Comparison of ENCODE assay signal across 31 mouse cellular contexts in genomic region chr16:30081980-30082379, GRCm38 (mm10). TPM values are rescaled to one million over a fixed set of nuclear protein-coding genes. Genes with fewer than 3 reads are reported as not detected.
DNase-seq lines count a peak whose midpoint lies in the region; ATAC-seq and TF ChIP-seq lines count a peak whose summit lies in the region.
"Had no signal": no experiment of that assay in that cellular context is flagged by ENCODE, and none has a peak within 500 bp of the region (broad histone marks: within the 10 kb centered on the region; RNA-seq: fewer than 3 reads in every experiment).

No protein-coding gene starts in this region.

- WGBS in intestine, embryonic 14.5 days, result 63% methylated on average over 4 of the region's 4 CpGs
- 70% methylated on average over 4 of the region's 4 CpGs for WGBS in intestine, postnatal 0 days
- 70% methylated on average over 4 of the region's 4 CpGs for WGBS in lung, embryonic 15.5 days
- 59% methylated on average over 4 of the region's 4 CpGs for WGBS in intestine, embryonic 15.5 days
- WGBS in cerebellum, adult 2 months, result 92% methylated on average over 4 of the region's 4 CpGs

- no peak overlapping the region for H3K9ac ChIP-seq in intestine, embryonic 14.5 days (ENCODE audit: low read length)
- no peak overlapping the region for H3K9ac ChIP-seq in intestine, postnatal 0 days (ENCODE audit: low read depth, low read length)
- H3K9ac ChIP-seq in lung, embryonic 15.5 days, result no peak overlapping the region
- H3K9ac ChIP-seq in intestine, embryonic 15.5 days, result no peak overlapping the region
- H3K9ac ChIP-seq: embryonic facial prominence, embryonic 12.5 days; forebrain, embryonic 15.5 days; heart, embryonic 15.5 days; hindbrain, embryonic 13.5 days; liver, embryonic 14.5 days; neural tube, embryonic 12.5 days had no signal

- H3K4me2 ChIP-seq in intestine, embryonic 14.5 days (ENCODE audit: low read length), result no peak overlapping the region
- H3K4me2 ChIP-seq in intestine, postnatal 0 days (replicated peaks; ENCODE audit: low read depth), result no peak overlapping the region
- no peak overlapping the region for H3K4me2 ChIP-seq in lung, embryonic 15.5 days
- H3K4me2 ChIP-seq in intestine, embryonic 15.5 days (replicated peaks), result no peak overlapping the region
- H3K4me2 ChIP-seq: embryonic facial prominence, embryonic 12.5 days; forebrain, embryonic 15.5 days; heart, embryonic 15.5 days; hindbrain, embryonic 13.5 days; midbrain, embryonic 11.5 days; neural tube, embryonic 12.5 days had no signal

- H3K27ac ChIP-seq in intestine, embryonic 14.5 days (ENCODE audit: low read depth), result 0 out of 2 replicates have a peak overlapping the region, but pooled peaks have one; percentile 33
- no peak overlapping the region for H3K27ac ChIP-seq in intestine, postnatal 0 days (ENCODE audit: low read depth, low read length)
- H3K27ac ChIP-seq in lung, embryonic 15.5 days, result no peak overlapping the region
- 0 out of 2 replicates have a peak overlapping the region, but pooled peaks have one; percentile 9 for H3K27ac ChIP-seq in intestine, embryonic 15.5 days
- no peak overlapping the region for H3K27ac ChIP-seq in cerebellum, adult 2 months (ENCODE audit: insufficient read depth, low read length)
- H3K27ac ChIP-seq: forebrain, embryonic 15.5 days; heart, embryonic 15.5 days; hindbrain, embryonic 13.5 days; liver, embryonic 14.5 days; neural tube, embryonic 12.5 days had no signal

- TF ChIP-seq CTCF in intestine, postnatal 0 days (IDR thresholded peaks at IDR 0.05; ENCODE audit: low read depth), result no peak
- TF ChIP-seq CTCF in cerebellum, adult 2 months (IDR thresholded peaks at IDR 0.05; ENCODE audit: borderline replicate concordance, insufficient read depth, low read depth, low read length), result no peak

- no peaks in the 10 kb centered on the region for H3K36me3 ChIP-seq in intestine, embryonic 14.5 days (ENCODE audit: control insufficient read depth, insufficient read depth, low read length)
- no peaks in the 10 kb centered on the region for H3K36me3 ChIP-seq in intestine, postnatal 0 days (ENCODE audit: control insufficient read depth, insufficient read depth)
- H3K36me3 ChIP-seq in lung, embryonic 15.5 days, result no peaks in the 10 kb centered on the region
- no peaks in the 10 kb centered on the region for H3K36me3 ChIP-seq in intestine, embryonic 15.5 days
- H3K36me3 ChIP-seq: embryonic facial prominence, embryonic 12.5 days; forebrain, embryonic 10.5 days; forebrain, embryonic 15.5 days; heart, embryonic 10.5 days; heart, embryonic 15.5 days; hindbrain, embryonic 13.5 days; neural tube, embryonic 12.5 days had no signal

- ATAC-seq in intestine, embryonic 14.5 days (replicated peaks; ENCODE audit: low FRiP score, low TSS enrichment, low read depth), result no peak
- no peak for ATAC-seq in intestine, postnatal 0 days
- 0 out of 2 replicates have a peak, but pooled peaks have one; percentile 32 for ATAC-seq in lung, embryonic 15.5 days (ENCODE audit: borderline replicate concordance, extremely low read depth, low FRiP score, low TSS enrichment)
- ATAC-seq in intestine, embryonic 15.5 days, result peak; percentile 54; the same call in 1 of the 2 replicates
- no peak for ATAC-seq in cerebellum, adult (ENCODE audit: insufficient number of reproducible peaks, low FRiP score, low TSS enrichment)
- ATAC-seq: forebrain, embryonic 15.5 days; Patski had no signal

- TF ChIP-seq POLR2A in cerebellum, adult 2 months (IDR thresholded peaks at IDR 0.05; ENCODE audit: borderline replicate concordance, insufficient read depth, low read length), result no peak

- no peak for DNase-seq in intestine, embryonic 14.5 days (ENCODE audit: low spot score)
- DNase-seq in lung, postnatal 25 days (ENCODE audit: low spot score), result no peak
- DNase-seq in cerebellum, adult 2 months, result no peak
- no peak for DNase-seq in ovary, postnatal 14 days (ENCODE audit: low spot score)
- DNase-seq: adrenal gland, postnatal 25 days; cerebellum, adult 8-10 months; cerebellum, postnatal 25 days; gastrocnemius, postnatal 25 days; heart, adult 11 months; kidney, adult 9 months; layer of hippocampus, adult 9-11 months; liver; lung, adult 2 months; lung, postnatal 14 days; thymus, adult 18-20 months; thymus, postnatal 25 days had no signal

- H3K27me3 ChIP-seq in intestine, embryonic 14.5 days (replicated peaks; ENCODE audit: control insufficient read depth, insufficient read depth, low read length), result no peaks in the 10 kb centered on the region
- H3K27me3 ChIP-seq in intestine, postnatal 0 days (replicated peaks; ENCODE audit: control insufficient read depth, insufficient read depth, low read length), result no peaks in the 10 kb centered on the region
- H3K27me3 ChIP-seq in lung, embryonic 15.5 days, result no peaks in the 10 kb centered on the region
- no peaks in the 10 kb centered on the region for H3K27me3 ChIP-seq in intestine, embryonic 15.5 days (replicated peaks)
- no peaks in the 10 kb centered on the region for H3K27me3 ChIP-seq in cerebellum, adult 2 months (ENCODE audit: control insufficient read depth, insufficient read depth, low read length)
- H3K27me3 ChIP-seq: embryonic facial prominence, embryonic 12.5 days; forebrain, embryonic 15.5 days; neural tube, embryonic 12.5 days; Patski had no signal

- peaks cover 25% of the 10 kb centered on the region for H3K4me1 ChIP-seq in intestine, embryonic 14.5 days (replicated peaks; ENCODE audit: control insufficient read depth, insufficient read depth, low read length)
- no peaks in the 10 kb centered on the region for H3K4me1 ChIP-seq in intestine, postnatal 0 days (replicated peaks; ENCODE audit: control insufficient read depth, insufficient read depth, low read length)
- peaks cover 26% of the 10 kb centered on the region; the same call in 1 of the 2 replicates for H3K4me1 ChIP-seq in lung, embryonic 15.5 days
- peaks cover 3% of the 10 kb centered on the region; the same call in 1 of the 2 replicates for H3K4me1 ChIP-seq in intestine, embryonic 15.5 days (replicated peaks)
- no peaks in the 10 kb centered on the region for H3K4me1 ChIP-seq in cerebellum, adult 2 months (ENCODE audit: control insufficient read depth, insufficient read depth, low read length)
- H3K4me1 ChIP-seq: forebrain, embryonic 15.5 days; hindbrain, embryonic 13.5 days; neural tube, embryonic 12.5 days had no signal

- H3K9me3 ChIP-seq in intestine, embryonic 14.5 days (ENCODE audit: control insufficient read depth, low read length), result no peaks in the 10 kb centered on the region
- no peaks in the 10 kb centered on the region for H3K9me3 ChIP-seq in intestine, postnatal 0 days (ENCODE audit: control insufficient read depth)
- H3K9me3 ChIP-seq in lung, embryonic 15.5 days, result no peaks in the 10 kb centered on the region
- H3K9me3 ChIP-seq in intestine, embryonic 15.5 days, result no peaks in the 10 kb centered on the region
- H3K9me3 ChIP-seq: embryonic facial prominence, embryonic 12.5 days; forebrain, embryonic 10.5 days; forebrain, embryonic 15.5 days; heart, embryonic 10.5 days; heart, embryonic 15.5 days; hindbrain, embryonic 13.5 days; neural tube, embryonic 12.5 days had no signal

- H3K4me3 ChIP-seq in intestine, embryonic 14.5 days (ENCODE audit: low read depth, low read length), result no peak overlapping the region
- no peak overlapping the region for H3K4me3 ChIP-seq in intestine, postnatal 0 days (ENCODE audit: low read depth, low read length)
- no peak overlapping the region for H3K4me3 ChIP-seq in lung, embryonic 15.5 days
- H3K4me3 ChIP-seq in intestine, embryonic 15.5 days (replicated peaks), result no peak overlapping the region
- no peak overlapping the region for H3K4me3 ChIP-seq in cerebellum, adult 2 months (replicated peaks; ENCODE audit: insufficient read depth, low read depth, low read length)
- H3K4me3 ChIP-seq: embryonic facial prominence, embryonic 12.5 days; forebrain, embryonic 10.5 days; forebrain, embryonic 15.5 days; heart, embryonic 10.5 days; heart, embryonic 15.5 days; hindbrain, embryonic 13.5 days; myocyte; neural tube, embryonic 12.5 days had no signal

RNA-seq across cellular contexts. Expression of gene Hes1, which starts 17.8 kb away (rescaled TPM):
- polyA plus RNA-seq in intestine, embryonic 14.5 days (2014; fragmentation: Nextera tagmentation; extraction: Ambion mirVana), result 61.0 and 67.2 TPM in 2 replicates
- 44.0 and 52.9 TPM in 2 replicates for polyA plus RNA-seq in intestine, postnatal 0 days (2015; fragmentation: Nextera tagmentation; extraction: Ambion mirVana)
- 47.1 and 49.2 TPM in 2 replicates for polyA plus RNA-seq in lung, embryonic 15.5 days (2015; fragmentation: Nextera tagmentation; extraction: Ambion mirVana)
- 55.7 and 67.4 TPM in 2 replicates for polyA plus RNA-seq in intestine, embryonic 15.5 days (2015; fragmentation: Nextera tagmentation; extraction: Ambion mirVana)
- polyA plus RNA-seq in cerebellum, adult 2 months (2012; rRNA removed), result 22.4 and 24.5 TPM in 2 replicates

Comparison
In these comparisons a context has a peak if more than half of its experiments do, and no peak if none do; other contexts are left out.
1. ATAC-seq: peak in lung, embryonic 15.5 days (single experiment) and intestine, embryonic 15.5 days (single experiment); none in intestine, embryonic 14.5 days (single experiment), intestine, postnatal 0 days (single experiment) and cerebellum, adult (single experiment).
2. H3K27ac ChIP-seq: peak in intestine, embryonic 14.5 days (single experiment) and intestine, embryonic 15.5 days (single experiment); none in intestine, postnatal 0 days (single experiment), lung, embryonic 15.5 days (single experiment) and cerebellum, adult 2 months (single experiment).